Mouse (Mus musculus) ES-E14 (cell line): Measurements from ENCODE around the gene 1110008L16Rik. TPM values are rescaled to one million over a fixed set of nuclear protein-coding genes. Genes with fewer than 3 reads are reported as not detected.
A peak's percentile ranks its signal among the peaks of the same experiment; 100 is the strongest.

ENCODE experiments used
- DNase-seq: peaks from one replicate; pipeline ENCODE4 v3.0.0-alpha.2; 2013; ENCODE audit warnings: low read depth, low spot score
- H3K27ac ChIP-seq: 2 replicates; pipeline ENCODE4 v1.5.1; 2012; ENCODE audit warnings: low read depth, mild to moderate bottlenecking, low read length, moderate library complexity, mixed read lengths; ENCODE audit not compliant: poor library complexity, insufficient read depth, severe bottlenecking
- H3K36me3 ChIP-seq: 2 replicates; pipeline ENCODE4 v1.6.1; 2012; ENCODE audit warnings: mild to moderate bottlenecking, low read length, moderate library complexity, mixed read lengths; ENCODE audit not compliant: control insufficient read depth, poor library complexity, insufficient read depth, severe bottlenecking
- H3K4me1 ChIP-seq, 2 experiments: fragments of 150-350 bp in 1 of 2; sonication (generic) in 1 of 2; 2 replicates each; pipeline ENCODE4 v1.6.1; 2012; ENCODE audit warnings: low read length in 2 of 2, mild to moderate bottlenecking in 1 of 2, mixed read lengths in 1 of 2; ENCODE audit not compliant: control insufficient read depth in 2 of 2, insufficient read depth in 2 of 2, poor library complexity in 1 of 2
- H3K4me3 ChIP-seq, 2 experiments: fragments of 150-350 bp in 1 of 2; sonication (generic) in 1 of 2; 2 replicates each; pipeline ENCODE4 v1.5.1; 2012; ENCODE audit warnings: low read length in 2 of 2, low read depth in 1 of 2, mild to moderate bottlenecking in 1 of 2, mixed read lengths in 1 of 2; ENCODE audit not compliant: insufficient read depth in 1 of 2, poor library complexity in 1 of 2, severe bottlenecking in 1 of 2
- H3K9ac ChIP-seq: 2 replicates; pipeline ENCODE4 v1.6.1; 2012; ENCODE audit warnings: low read depth, mild to moderate bottlenecking, low read length, mixed read lengths; ENCODE audit not compliant: poor library complexity, insufficient read depth, severe bottlenecking
- H3K9me3 ChIP-seq: fragments of 150-350 bp; sonication (generic); 2 replicates; pipeline ENCODE4 v1.6.1; 2012; ENCODE audit warnings: low read depth, mild to moderate bottlenecking, low read length; ENCODE audit not compliant: control insufficient read depth, insufficient read depth
- CHD2 ChIP-seq: IDR thresholded peaks from 2 replicates; pipeline ENCODE4 v1.6.1; 2014; ENCODE audit warnings: mild to moderate bottlenecking, low read depth, low read length, inconsistent platforms
- HCFC1 ChIP-seq: IDR thresholded peaks from 2 replicates; pipeline ENCODE4 v1.6.1; 2012; ENCODE audit warnings: low read length, inconsistent platforms, borderline replicate concordance; ENCODE audit not compliant: insufficient read depth
- MAFK ChIP-seq: IDR thresholded peaks from 2 replicates; pipeline ENCODE4 v1.6.1; 2014; ENCODE audit warnings: mild to moderate bottlenecking, low read depth, low read length, inconsistent platforms; ENCODE audit not compliant: insufficient read depth
- ZC3H11A ChIP-seq: IDR thresholded peaks from 2 replicates; pipeline ENCODE4 v1.6.1; 2012; ENCODE audit warnings: low read depth, mild to moderate bottlenecking, inconsistent platforms, low read length, borderline replicate concordance
- ZNF384 ChIP-seq: IDR thresholded peaks from 2 replicates; pipeline ENCODE4 v1.6.1; 2012; ENCODE audit warnings: low read depth, low read length, inconsistent platforms
- in situ Hi-C, 2 experiments: fragments of 600-800 bp; cut with MboI; formaldehyde crosslinking; loops; one replicate each; pipeline ENCODE4 v1.15.1; 2025; ENCODE audit warnings: low sequenced_read_pairs in 2 of 2, inconsistent platforms in 1 of 2; ENCODE audit not compliant: unreplicated experiment in 2 of 2
- total RNA-seq: library from RNA; depleted of rRNA; stranded (reverse); fragments of 300-350 nt; gene quantifications from 2 replicates; pipeline ENCODE4 v1.2.3, GENCODE M21; 2012

1110008L16Rik gene
- total RNA-seq, 1 experiment, result 32.5 TPM

- Histone ChIP-seq H3K9me3 (no peaks in the 10 kb centered on the region; the same call in 1 of the 2 replicates), H3K4me3 (peak overlapping the region; percentile 4 to 15; a peak in 2 of 4 replicates), H3K9ac (peak overlapping the region; percentile 46), H3K27ac (peak overlapping the region; percentile 92), H3K4me1 (peaks cover 10 to 12% of the 10 kb centered on the region in 2 experiments; a peak in 3 of 4 replicates), H3K36me3 (no peaks in the 10 kb centered on the region)
- 0 out of 2 replicates have a peak, but pooled peaks have one; percentile 51 for TF ChIP-seq HCFC1
- no peak for TF ChIP-seq ZNF384
- DNase-seq, result peak; percentile 44
- in situ Hi-C loops, result no loop called here
Measured at GRCm38 (mm10) chr12:55377610-55377980, 78.2 kb downstream of the 1110008L16Rik start.

DNA sequence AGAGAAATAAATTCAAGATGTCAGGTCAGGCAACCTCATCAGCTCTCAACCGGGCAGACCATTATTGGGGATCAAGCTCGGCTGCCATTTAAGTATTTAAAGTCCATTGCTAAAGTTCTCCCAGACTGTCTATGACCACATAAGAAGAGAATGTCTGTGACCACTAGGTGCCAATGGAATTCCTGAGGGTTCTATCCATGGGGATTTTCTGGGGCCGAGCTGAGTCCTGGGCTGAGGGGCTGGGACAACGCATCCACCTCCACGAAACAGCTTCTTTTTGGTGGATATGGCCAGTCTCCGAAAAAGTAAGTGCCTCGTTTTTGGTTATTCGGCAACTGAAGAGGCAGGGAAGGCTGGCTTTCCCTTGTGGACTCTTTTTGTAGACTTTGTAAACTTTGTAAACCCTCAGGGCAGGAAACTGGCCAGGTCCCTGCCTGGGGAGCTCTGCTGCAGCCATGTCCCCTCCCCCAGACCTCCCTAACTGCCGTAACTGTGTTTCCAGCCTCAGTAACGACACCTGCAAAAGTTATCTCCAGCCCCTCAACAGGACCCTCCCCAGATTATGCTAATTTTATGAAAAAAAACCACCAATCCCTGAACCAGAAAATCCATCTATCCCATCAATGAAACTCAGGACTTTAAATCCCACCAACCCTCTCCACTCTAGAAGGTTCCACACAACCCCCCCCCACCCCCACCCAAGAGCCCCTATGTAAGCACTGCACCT lies 84.8 kb downstream of the 1110008L16Rik start, which contains the start of gene Psma6:
Psma6 (plus strand) TSS at position 200 of the 727 bp plus-strand sequence.
- DNase-seq, result no peak
- Histone ChIP-seq H3K9me3 (no peaks in the 10 kb centered on the region), H3K36me3 (no peaks in the 10 kb centered on the region), H3K27ac (peak within 1 kb of the TSS; percentile 74), H3K4me1 (peaks cover 29 to 34% of the 10 kb centered on the region in 2 experiments), H3K4me3 (0 out of 4 replicates have a peak within 1 kb of the TSS, but pooled peaks of 1 of the 2 experiments have one; percentile 10), H3K9ac (peak within 1 kb of the TSS; percentile 21; the same call in 1 of the 2 replicates)
- no peak for TF ChIP-seq MAFK
- peak; percentile 62; the same call in 1 of the 2 replicates for TF ChIP-seq ZNF384
- in situ Hi-C loops, result no loop called here

GRCm38 (mm10) chr12:55384826-55385225 lies 85.4 kb downstream of the 1110008L16Rik start:
- H3K36me3 ChIP-seq, result no peaks in the 10 kb centered on the region
- H3K4me1 ChIP-seq, result peaks cover 35 to 37% of the 10 kb centered on the region in 2 experiments
- no peak overlapping the region for H3K4me3 ChIP-seq
- no peak for DNase-seq
- no peaks in the 10 kb centered on the region for H3K9me3 ChIP-seq
- TF ChIP-seq ZNF384 (no peak), HCFC1 (no peak), MAFK (no peak), ZC3H11A (no peak), CHD2 (no peak)
- H3K9ac ChIP-seq, result 0 out of 2 replicates have a peak overlapping the region, but pooled peaks have one; percentile 12
- H3K27ac ChIP-seq, result peak overlapping the region; percentile 74
- in situ Hi-C loops, result no loop called here

GRCm38 (mm10) chr12:55385931-55386330 lies 86.6 kb downstream of the 1110008L16Rik start:
- Histone ChIP-seq H3K4me1 (peaks cover 35 to 39% of the 10 kb centered on the region in 2 experiments), H3K9me3 (no peaks in the 10 kb centered on the region), H3K4me3 (no peak overlapping the region), H3K9ac (no peak overlapping the region), H3K27ac (peak overlapping the region; percentile 70), H3K36me3 (no peaks in the 10 kb centered on the region)
- DNase-seq, result peak; percentile 49
- no peak for TF ChIP-seq ZC3H11A
- no peak for TF ChIP-seq ZNF384
- no peak for TF ChIP-seq HCFC1
- no peak for TF ChIP-seq CHD2
- TF ChIP-seq MAFK, result no peak
- in situ Hi-C loops, result no loop called here
